Mouse (Mus musculus) ES-E14 (cell line): ENCODE measurements around the gene Nell1. TPM values are rescaled to one million over a fixed set of nuclear protein-coding genes. Genes with fewer than 3 reads are reported as not detected.
A peak's percentile ranks its signal among the peaks of the same experiment; 100 is the strongest.

Source experiments
- DNase-seq: peaks from one replicate; pipeline ENCODE4 v3.0.0-alpha.2; 2013; ENCODE audit warnings: low read depth, low spot score
- H3K27ac ChIP-seq: 2 replicates; pipeline ENCODE4 v1.5.1; 2012; ENCODE audit warnings: low read depth, mild to moderate bottlenecking, low read length, moderate library complexity, mixed read lengths; ENCODE audit not compliant: poor library complexity, insufficient read depth, severe bottlenecking
- H3K36me3 ChIP-seq: 2 replicates; pipeline ENCODE4 v1.6.1; 2012; ENCODE audit warnings: mild to moderate bottlenecking, low read length, moderate library complexity, mixed read lengths; ENCODE audit not compliant: control insufficient read depth, poor library complexity, insufficient read depth, severe bottlenecking
- H3K4me1 ChIP-seq, 2 experiments: fragments of 150-350 bp in 1 of 2; sonication (generic) in 1 of 2; 2 replicates each; pipeline ENCODE4 v1.6.1; 2012; ENCODE audit warnings: low read length in 2 of 2, mild to moderate bottlenecking in 1 of 2, mixed read lengths in 1 of 2; ENCODE audit not compliant: control insufficient read depth in 2 of 2, insufficient read depth in 2 of 2, poor library complexity in 1 of 2
- H3K4me3 ChIP-seq, 2 experiments: fragments of 150-350 bp in 1 of 2; sonication (generic) in 1 of 2; 2 replicates each; pipeline ENCODE4 v1.5.1; 2012; ENCODE audit warnings: low read length in 2 of 2, low read depth in 1 of 2, mild to moderate bottlenecking in 1 of 2, mixed read lengths in 1 of 2; ENCODE audit not compliant: insufficient read depth in 1 of 2, poor library complexity in 1 of 2, severe bottlenecking in 1 of 2
- H3K9ac ChIP-seq: 2 replicates; pipeline ENCODE4 v1.6.1; 2012; ENCODE audit warnings: low read depth, mild to moderate bottlenecking, low read length, mixed read lengths; ENCODE audit not compliant: poor library complexity, insufficient read depth, severe bottlenecking
- H3K9me3 ChIP-seq: fragments of 150-350 bp; sonication (generic); 2 replicates; pipeline ENCODE4 v1.6.1; 2012; ENCODE audit warnings: low read depth, mild to moderate bottlenecking, low read length; ENCODE audit not compliant: control insufficient read depth, insufficient read depth
- CHD2 ChIP-seq: IDR thresholded peaks from 2 replicates; pipeline ENCODE4 v1.6.1; 2014; ENCODE audit warnings: mild to moderate bottlenecking, low read depth, low read length, inconsistent platforms
- HCFC1 ChIP-seq: IDR thresholded peaks from 2 replicates; pipeline ENCODE4 v1.6.1; 2012; ENCODE audit warnings: low read length, inconsistent platforms, borderline replicate concordance; ENCODE audit not compliant: insufficient read depth
- MAFK ChIP-seq: IDR thresholded peaks from 2 replicates; pipeline ENCODE4 v1.6.1; 2014; ENCODE audit warnings: mild to moderate bottlenecking, low read depth, low read length, inconsistent platforms; ENCODE audit not compliant: insufficient read depth
- ZC3H11A ChIP-seq: IDR thresholded peaks from 2 replicates; pipeline ENCODE4 v1.6.1; 2012; ENCODE audit warnings: low read depth, mild to moderate bottlenecking, inconsistent platforms, low read length, borderline replicate concordance
- ZNF384 ChIP-seq: IDR thresholded peaks from 2 replicates; pipeline ENCODE4 v1.6.1; 2012; ENCODE audit warnings: low read depth, low read length, inconsistent platforms
- in situ Hi-C, 2 experiments: fragments of 600-800 bp; cut with MboI; formaldehyde crosslinking; loops; one replicate each; pipeline ENCODE4 v1.15.1; 2025; ENCODE audit warnings: low sequenced_read_pairs in 2 of 2, inconsistent platforms in 1 of 2; ENCODE audit not compliant: unreplicated experiment in 2 of 2
- total RNA-seq: library from RNA; depleted of rRNA; stranded (reverse); fragments of 300-350 nt; gene quantifications from 2 replicates; pipeline ENCODE4 v1.2.3, GENCODE M21; 2012

The Nell1 gene
- total RNA-seq, 1 experiment: 1.8 TPM

DNA sequence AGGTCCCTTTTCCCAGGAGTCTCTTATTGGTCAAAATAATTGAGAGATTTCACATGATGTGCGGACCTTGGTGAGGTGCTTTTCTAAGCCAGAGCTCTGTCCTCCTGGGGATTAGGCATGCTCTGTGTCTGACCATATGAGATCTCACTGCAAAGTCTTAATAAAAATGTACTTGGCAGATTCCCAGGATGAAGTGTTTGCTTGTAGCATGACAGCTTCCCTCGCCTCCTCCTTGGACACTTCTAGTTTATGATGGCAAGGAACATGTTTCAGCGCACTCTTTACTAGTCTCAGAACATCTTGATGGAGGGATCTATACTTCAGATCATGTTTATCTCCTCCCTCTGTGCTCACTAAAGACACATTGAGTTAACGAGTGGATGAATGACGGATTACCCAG lies 143.7 kb downstream of the Nell1 start:
- no peaks in the 10 kb centered on the region for H3K9me3 ChIP-seq
- no peak overlapping the region for H3K9ac ChIP-seq
- in situ Hi-C loops: loop anchor here in 1 of 2 experiments (25.0 kb wide), 1 partner anchor 94 kb away; no protein-coding TSS in a partner anchor
- TF ChIP-seq HCFC1 (no peak), CHD2 (no peak), MAFK (no peak), ZC3H11A (no peak), ZNF384 (no peak)
- H3K36me3 ChIP-seq: no peaks in the 10 kb centered on the region
- no peak overlapping the region for H3K27ac ChIP-seq
- DNase-seq: no peak
- H3K4me3 ChIP-seq: no peak overlapping the region
- no peaks in the 10 kb centered on the region for H3K4me1 ChIP-seq

- no peak for TF ChIP-seq MAFK
- TF ChIP-seq ZC3H11A: no peak
- no peak for TF ChIP-seq HCFC1
- no peak for TF ChIP-seq ZNF384
- TF ChIP-seq CHD2: no peak
- Histone ChIP-seq H3K9me3 (no peaks in the 10 kb centered on the region), H3K36me3 (no peaks in the 10 kb centered on the region), H3K4me3 (no peak overlapping the region), H3K27ac (no peak overlapping the region), H3K9ac (no peak overlapping the region), H3K4me1 (no peaks in the 10 kb centered on the region)
- no peak for DNase-seq
- in situ Hi-C loops: no loop called here
These were observed 163.0 kb downstream of the Nell1 start for GRCm38 (mm10) chr7:50137706-50138105.

DNA sequence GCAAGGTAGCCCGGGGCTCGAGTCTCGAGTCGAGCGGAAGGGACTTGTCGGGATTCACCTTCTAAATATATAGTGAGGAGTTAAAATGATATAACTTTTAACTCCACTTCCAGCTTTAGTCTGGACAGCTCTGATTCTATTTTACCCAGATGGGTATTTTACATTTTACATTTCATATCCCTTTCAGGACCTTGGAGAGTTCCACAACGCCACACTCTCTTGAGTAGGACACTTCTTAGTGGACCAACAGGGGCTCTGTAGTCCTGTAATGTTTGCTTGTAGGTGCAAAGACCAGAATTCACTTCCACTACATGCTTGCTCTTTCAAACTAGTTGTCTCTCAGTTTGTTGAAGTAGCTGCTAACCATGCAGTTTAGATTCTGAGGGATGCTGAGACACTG lies 174.7 kb downstream of the Nell1 start:
- Histone ChIP-seq H3K27ac (no peak overlapping the region), H3K4me3 (no peak overlapping the region), H3K9me3 (no peaks in the 10 kb centered on the region), H3K36me3 (no peaks in the 10 kb centered on the region), H3K4me1 (no peaks in the 10 kb centered on the region), H3K9ac (no peak overlapping the region)
- peak; percentile 19 for DNase-seq
- no peak for TF ChIP-seq HCFC1
- TF ChIP-seq ZC3H11A: no peak
- no peak for TF ChIP-seq ZNF384
- TF ChIP-seq CHD2: no peak
- no peak for TF ChIP-seq MAFK
- in situ Hi-C loops: no loop called here

- in situ Hi-C loops: no loop called here
- no peaks in the 10 kb centered on the region for H3K4me1 ChIP-seq
- DNase-seq: no peak
- H3K9ac ChIP-seq: no peak overlapping the region
- H3K4me3 ChIP-seq: no peak overlapping the region
- no peak overlapping the region for H3K27ac ChIP-seq
- no peak for TF ChIP-seq ZNF384
- no peak for TF ChIP-seq ZC3H11A
- TF ChIP-seq HCFC1: no peak
- no peak for TF ChIP-seq MAFK
- no peak for TF ChIP-seq CHD2
- no peaks in the 10 kb centered on the region for H3K9me3 ChIP-seq
- H3K36me3 ChIP-seq: no peaks in the 10 kb centered on the region
These were observed 176.2 kb downstream of the Nell1 start for GRCm38 (mm10) chr7:50150838-50151237.

DNA sequence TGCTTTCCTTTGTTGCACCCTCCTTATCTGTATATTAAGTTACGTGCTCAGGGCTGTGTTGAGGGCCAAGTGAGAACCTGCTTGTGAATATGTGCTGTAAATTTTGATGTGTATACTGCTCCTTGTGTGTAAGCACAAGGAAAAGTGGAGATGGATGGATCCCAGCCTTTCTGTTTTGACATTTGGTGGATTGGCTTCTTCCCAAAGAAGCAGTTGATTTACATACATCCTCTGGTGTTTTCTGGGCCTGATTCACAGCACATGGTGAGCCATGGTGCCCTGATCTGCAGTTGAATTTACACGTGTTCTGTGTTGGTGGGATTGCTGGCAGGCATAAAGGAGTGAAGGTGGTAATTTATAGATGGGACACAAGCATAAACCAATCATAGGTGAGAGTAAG lies 179.0 kb downstream of the Nell1 start:
- H3K4me1 ChIP-seq: no peaks in the 10 kb centered on the region
- H3K36me3 ChIP-seq: no peaks in the 10 kb centered on the region
- DNase-seq: no peak
- no peak overlapping the region for H3K4me3 ChIP-seq
- no peaks in the 10 kb centered on the region for H3K9me3 ChIP-seq
- in situ Hi-C loops: no loop called here
- no peak overlapping the region for H3K27ac ChIP-seq
- no peak overlapping the region for H3K9ac ChIP-seq
- TF ChIP-seq HCFC1: no peak
- no peak for TF ChIP-seq ZC3H11A
- TF ChIP-seq CHD2: no peak
- TF ChIP-seq MAFK: no peak
- TF ChIP-seq ZNF384: no peak
